Mouse (Mus musculus) cerebellum, postnatal 36 days (tissue): Measurements from ENCODE around the gene 2700097O09Rik.
"Not testable (repeated sequence)": the region's sequence is repeated elsewhere in the genome, so short reads cannot be mapped to it uniquely, and the experiment has no call there.

Experiments used
- DNase-seq, 2 experiments: peaks; one replicate each; pipeline ENCODE4 v3.0.0; 2021 to 2022; ENCODE audit warnings: mixed read lengths in 2 of 2

The 2700097O09Rik gene

GRCm38 (mm10) chr12:55027088-55027487 is 52.8 kb downstream of the 2700097O09Rik start:
- DNase-seq = no peak

- no peak for DNase-seq
Measured at GRCm38 (mm10) chr12:55023284-55023683, 56.6 kb downstream of the 2700097O09Rik start.

- no peak for DNase-seq
Measured at GRCm38 (mm10) chr12:55019421-55019877, 60.5 kb downstream of the 2700097O09Rik start.

- no peak for DNase-seq
Measured at GRCm38 (mm10) chr12:55017119-55017721, 62.7 kb downstream of the 2700097O09Rik start.

- no peak for DNase-seq
Measured at GRCm38 (mm10) chr12:55016339-55017118, 63.4 kb downstream of the 2700097O09Rik start.

- no peak for DNase-seq
Measured at GRCm38 (mm10) chr12:55015428-55015827, 64.5 kb downstream of the 2700097O09Rik start.

- no peak for DNase-seq
Measured at GRCm38 (mm10) chr12:55013626-55014398, 66.1 kb downstream of the 2700097O09Rik start, which contains the start of gene Baz1a. Gene Baz1a (minus strand): TSS chr12:55014348.

- DNase-seq = no peak
Measured at GRCm38 (mm10) chr12:55013031-55013430, 66.9 kb downstream of the 2700097O09Rik start.

- no peak for DNase-seq
Measured at GRCm38 (mm10) chr12:55007361-55008008, 72.4 kb downstream of the 2700097O09Rik start.

- DNase-seq = no peak
Measured at GRCm38 (mm10) chr12:55006071-55006470, 73.8 kb downstream of the 2700097O09Rik start.

- no peak for DNase-seq
Measured at GRCm38 (mm10) chr12:55004396-55004795, 75.5 kb downstream of the 2700097O09Rik start.

- no peak for DNase-seq
Measured at GRCm38 (mm10) chr12:55003843-55004242, 76.1 kb downstream of the 2700097O09Rik start.

- DNase-seq = not testable (repeated sequence)
Measured at GRCm38 (mm10) chr12:55002532-55002931, 77.4 kb downstream of the 2700097O09Rik start.

GRCm38 (mm10) chr12:54999016-54999690 is 80.8 kb downstream of the 2700097O09Rik start:
- no peak for DNase-seq

GRCm38 (mm10) chr12:54998411-54998810 is 81.5 kb downstream of the 2700097O09Rik start:
- DNase-seq = no peak

- no peak for DNase-seq
Measured at GRCm38 (mm10) chr12:54996979-54997474, 82.9 kb downstream of the 2700097O09Rik start.

- no peak for DNase-seq
Measured at GRCm38 (mm10) chr12:54995965-54996364, 83.9 kb downstream of the 2700097O09Rik start.
